Mouse (Mus musculus): ENCODE data around the gene Cadps2. TPM values are rescaled to one million over a fixed set of nuclear protein-coding genes. Genes with fewer than 3 reads are reported as not detected.

Cadps2 gene
- polyA plus RNA-seq, 1 experiment, result 0.90 TPM

DNA sequence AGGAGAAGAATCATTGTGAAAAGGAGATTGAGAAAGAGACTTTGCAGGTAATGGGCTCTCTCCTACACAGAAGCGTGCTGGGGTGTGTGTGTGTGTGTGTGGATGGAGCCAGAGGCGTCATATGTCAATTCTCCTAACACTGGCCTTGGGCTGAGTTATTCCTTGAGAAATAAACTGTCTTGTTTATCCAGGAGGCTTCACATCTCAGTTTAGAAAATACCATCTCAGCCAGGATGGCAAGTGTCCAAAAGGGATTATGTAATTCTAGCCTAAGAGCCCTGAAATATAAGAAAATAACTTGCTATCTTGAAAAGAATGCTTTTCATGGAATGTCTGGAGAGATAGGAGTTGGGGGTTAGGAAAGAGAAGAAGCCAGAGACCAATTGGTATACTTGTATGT is 264.1 kb downstream of the Cadps2 start:
- Histone ChIP-seq H3K27me3 (ENCODE audit: control insufficient read depth, insufficient read depth, low read length, poor library complexity, severe bottlenecking) (no peaks in the 10 kb centered on the region), H3K36me3 (ENCODE audit: control insufficient read depth, insufficient read depth, low read length, poor library complexity, severe bottlenecking) (no peaks in the 10 kb centered on the region), H3K4me3 (ENCODE audit: low read depth, low read length) (no peak overlapping the region), H3K9ac (ENCODE audit: low read depth, poor library complexity, severe bottlenecking) (no peak overlapping the region), H3K9me3 (replicated peaks; ENCODE audit: control insufficient read depth, insufficient read depth, low read length, poor library complexity, severe bottlenecking) (no peaks in the 10 kb centered on the region), H3K27ac (ENCODE audit: insufficient read depth, low read length) (no peak overlapping the region), H3K4me1 (ENCODE audit: control insufficient read depth, insufficient read depth, low read length) (no peaks in the 10 kb centered on the region)
- TF ChIP-seq EP300 (IDR thresholded peaks at IDR 0.05; ENCODE audit: insufficient read depth, low read depth, low read length) (no peak), CTCF (IDR thresholded peaks at IDR 0.05; ENCODE audit: low read depth, low read length) (no peak), POLR2A (IDR thresholded peaks at IDR 0.05; ENCODE audit: insufficient read depth, low read length) (no peak)

DNA sequence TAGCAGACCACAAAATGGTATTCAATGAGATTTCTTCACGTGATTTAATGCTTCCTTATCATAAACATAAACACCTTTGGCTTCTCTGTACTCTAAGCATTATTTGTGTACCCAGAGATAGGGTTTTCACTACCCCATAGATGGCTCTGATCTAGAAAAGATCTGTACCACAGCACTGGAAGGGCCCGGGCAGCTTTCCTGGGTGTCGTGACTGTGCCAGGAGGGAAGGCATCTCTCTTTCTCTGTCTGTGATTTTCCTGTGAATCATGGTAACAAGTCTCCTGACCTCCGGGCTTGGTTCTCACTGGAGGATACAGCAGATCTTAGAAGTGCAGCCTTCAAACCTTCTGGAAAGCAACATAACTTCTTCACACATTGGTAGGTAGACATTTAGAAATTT is 265.5 kb downstream of the Cadps2 start:
- Histone ChIP-seq H3K4me3 (ENCODE audit: low read depth, low read length) (no peak overlapping the region), H3K27ac (ENCODE audit: insufficient read depth, low read length) (no peak overlapping the region), H3K27me3 (ENCODE audit: control insufficient read depth, insufficient read depth, low read length, poor library complexity, severe bottlenecking) (no peaks in the 10 kb centered on the region), H3K36me3 (ENCODE audit: control insufficient read depth, insufficient read depth, low read length, poor library complexity, severe bottlenecking) (no peaks in the 10 kb centered on the region), H3K9me3 (replicated peaks; ENCODE audit: control insufficient read depth, insufficient read depth, low read length, poor library complexity, severe bottlenecking) (no peaks in the 10 kb centered on the region), H3K4me1 (ENCODE audit: control insufficient read depth, insufficient read depth, low read length) (no peaks in the 10 kb centered on the region), H3K9ac (ENCODE audit: low read depth, poor library complexity, severe bottlenecking) (no peak overlapping the region)
- TF ChIP-seq POLR2A (IDR thresholded peaks at IDR 0.05; ENCODE audit: insufficient read depth, low read length) (no peak), EP300 (IDR thresholded peaks at IDR 0.05; ENCODE audit: insufficient read depth, low read depth, low read length) (no peak), CTCF (IDR thresholded peaks at IDR 0.05; ENCODE audit: low read depth, low read length) (no peak)

GRCm38 (mm10) chr6:23572401-23572800 is 266.8 kb downstream of the Cadps2 start:
- Histone ChIP-seq H3K4me1 (ENCODE audit: control insufficient read depth, insufficient read depth, low read length) (no peaks in the 10 kb centered on the region), H3K27me3 (ENCODE audit: control insufficient read depth, insufficient read depth, low read length, poor library complexity, severe bottlenecking) (no peaks in the 10 kb centered on the region), H3K9ac (ENCODE audit: low read depth, poor library complexity, severe bottlenecking) (no peak overlapping the region), H3K36me3 (ENCODE audit: control insufficient read depth, insufficient read depth, low read length, poor library complexity, severe bottlenecking) (no peaks in the 10 kb centered on the region), H3K9me3 (replicated peaks; ENCODE audit: control insufficient read depth, insufficient read depth, low read length, poor library complexity, severe bottlenecking) (no peaks in the 10 kb centered on the region), H3K4me3 (ENCODE audit: low read depth, low read length) (no peak overlapping the region), H3K27ac (ENCODE audit: insufficient read depth, low read length) (no peak overlapping the region)
- TF ChIP-seq EP300 (IDR thresholded peaks at IDR 0.05; ENCODE audit: insufficient read depth, low read depth, low read length), result no peak
- TF ChIP-seq POLR2A (IDR thresholded peaks at IDR 0.05; ENCODE audit: insufficient read depth, low read length), result no peak
- TF ChIP-seq CTCF (IDR thresholded peaks at IDR 0.05; ENCODE audit: low read depth, low read length), result no peak

- Histone ChIP-seq H3K27me3 (ENCODE audit: control insufficient read depth, insufficient read depth, low read length, poor library complexity, severe bottlenecking) (no peaks in the 10 kb centered on the region), H3K27ac (ENCODE audit: insufficient read depth, low read length) (no peak overlapping the region), H3K9me3 (replicated peaks; ENCODE audit: control insufficient read depth, insufficient read depth, low read length, poor library complexity, severe bottlenecking) (no peaks in the 10 kb centered on the region), H3K4me1 (ENCODE audit: control insufficient read depth, insufficient read depth, low read length) (no peaks in the 10 kb centered on the region), H3K9ac (ENCODE audit: low read depth, poor library complexity, severe bottlenecking) (no peak overlapping the region), H3K36me3 (ENCODE audit: control insufficient read depth, insufficient read depth, low read length, poor library complexity, severe bottlenecking) (no peaks in the 10 kb centered on the region), H3K4me3 (ENCODE audit: low read depth, low read length) (no peak overlapping the region)
- TF ChIP-seq EP300 (IDR thresholded peaks at IDR 0.05; ENCODE audit: insufficient read depth, low read depth, low read length) (no peak), POLR2A (IDR thresholded peaks at IDR 0.05; ENCODE audit: insufficient read depth, low read length) (no peak), CTCF (IDR thresholded peaks at IDR 0.05; ENCODE audit: low read depth, low read length) (no peak)
Observed at GRCm38 (mm10) chr6:23569686-23570085, 269.5 kb downstream of the Cadps2 start.

DNA sequence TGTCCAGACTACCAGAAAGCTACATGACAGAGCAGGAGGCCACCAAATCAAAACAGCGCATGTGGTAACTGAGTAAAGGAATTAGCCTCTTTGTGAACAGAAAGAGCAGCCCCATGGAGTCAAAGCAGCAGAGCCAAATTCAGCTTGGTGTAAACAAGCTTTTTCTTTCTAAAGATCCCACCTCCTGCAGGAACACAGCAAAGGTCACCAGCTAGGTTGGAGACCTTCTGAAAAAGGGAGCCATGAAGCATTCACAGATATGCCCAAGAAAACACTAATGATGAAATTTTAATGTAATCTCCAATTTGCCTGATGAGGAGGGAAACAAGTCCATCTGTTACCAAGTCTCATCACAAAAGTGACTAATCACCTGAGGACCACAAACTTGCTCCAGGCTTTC is 270.5 kb downstream of the Cadps2 start:
- no peak for TF ChIP-seq POLR2A (IDR thresholded peaks at IDR 0.05; ENCODE audit: insufficient read depth, low read length)
- no peak for TF ChIP-seq CTCF (IDR thresholded peaks at IDR 0.05; ENCODE audit: low read depth, low read length)
- TF ChIP-seq EP300 (IDR thresholded peaks at IDR 0.05; ENCODE audit: insufficient read depth, low read depth, low read length), result no peak

GRCm38 (mm10) chr6:23567651-23568050 is 271.6 kb downstream of the Cadps2 start:
- Histone ChIP-seq H3K27me3 (ENCODE audit: control insufficient read depth, insufficient read depth, low read length, poor library complexity, severe bottlenecking) (no peaks in the 10 kb centered on the region), H3K4me3 (ENCODE audit: low read depth, low read length) (no peak overlapping the region), H3K9ac (ENCODE audit: low read depth, poor library complexity, severe bottlenecking) (no peak overlapping the region), H3K4me1 (ENCODE audit: control insufficient read depth, insufficient read depth, low read length) (no peaks in the 10 kb centered on the region), H3K36me3 (ENCODE audit: control insufficient read depth, insufficient read depth, low read length, poor library complexity, severe bottlenecking) (no peaks in the 10 kb centered on the region), H3K9me3 (replicated peaks; ENCODE audit: control insufficient read depth, insufficient read depth, low read length, poor library complexity, severe bottlenecking) (no peaks in the 10 kb centered on the region), H3K27ac (ENCODE audit: insufficient read depth, low read length) (no peak overlapping the region)
- TF ChIP-seq CTCF (IDR thresholded peaks at IDR 0.05; ENCODE audit: low read depth, low read length) (no peak), EP300 (IDR thresholded peaks at IDR 0.05; ENCODE audit: insufficient read depth, low read depth, low read length) (no peak), POLR2A (IDR thresholded peaks at IDR 0.05; ENCODE audit: insufficient read depth, low read length) (no peak)

More for the DNA sequence above, 270.5 kb downstream of the Cadps2 start:
- no peak overlapping the region for H3K4me3 ChIP-seq (ENCODE audit: low read depth, low read length)
- H3K36me3 ChIP-seq (ENCODE audit: control insufficient read depth, insufficient read depth, low read length, poor library complexity, severe bottlenecking), result no peaks in the 10 kb centered on the region
- no peaks in the 10 kb centered on the region for H3K27me3 ChIP-seq (ENCODE audit: control insufficient read depth, insufficient read depth, low read length, poor library complexity, severe bottlenecking)
- H3K9me3 ChIP-seq (replicated peaks; ENCODE audit: control insufficient read depth, insufficient read depth, low read length, poor library complexity, severe bottlenecking), result no peaks in the 10 kb centered on the region
- H3K9ac ChIP-seq (ENCODE audit: low read depth, poor library complexity, severe bottlenecking), result no peak overlapping the region
- no peak overlapping the region for H3K27ac ChIP-seq (ENCODE audit: insufficient read depth, low read length)
- H3K4me1 ChIP-seq (ENCODE audit: control insufficient read depth, insufficient read depth, low read length), result no peaks in the 10 kb centered on the region
